Mouse (Mus musculus) right cerebral cortex, postnatal 36 days (tissue): ENCODE results near the gene Rps11.
"Not testable (repeated sequence)": the region's sequence is repeated elsewhere in the genome, so short reads cannot be mapped to it uniquely, and the experiment has no call there.

Experiments
- DNase-seq, 2 experiments: peaks; one replicate each; pipeline ENCODE4 v3.0.0; 2022; ENCODE audit warnings: low spot score in 2 of 2, mixed read lengths in 1 of 2

Rps11 gene

DNA sequence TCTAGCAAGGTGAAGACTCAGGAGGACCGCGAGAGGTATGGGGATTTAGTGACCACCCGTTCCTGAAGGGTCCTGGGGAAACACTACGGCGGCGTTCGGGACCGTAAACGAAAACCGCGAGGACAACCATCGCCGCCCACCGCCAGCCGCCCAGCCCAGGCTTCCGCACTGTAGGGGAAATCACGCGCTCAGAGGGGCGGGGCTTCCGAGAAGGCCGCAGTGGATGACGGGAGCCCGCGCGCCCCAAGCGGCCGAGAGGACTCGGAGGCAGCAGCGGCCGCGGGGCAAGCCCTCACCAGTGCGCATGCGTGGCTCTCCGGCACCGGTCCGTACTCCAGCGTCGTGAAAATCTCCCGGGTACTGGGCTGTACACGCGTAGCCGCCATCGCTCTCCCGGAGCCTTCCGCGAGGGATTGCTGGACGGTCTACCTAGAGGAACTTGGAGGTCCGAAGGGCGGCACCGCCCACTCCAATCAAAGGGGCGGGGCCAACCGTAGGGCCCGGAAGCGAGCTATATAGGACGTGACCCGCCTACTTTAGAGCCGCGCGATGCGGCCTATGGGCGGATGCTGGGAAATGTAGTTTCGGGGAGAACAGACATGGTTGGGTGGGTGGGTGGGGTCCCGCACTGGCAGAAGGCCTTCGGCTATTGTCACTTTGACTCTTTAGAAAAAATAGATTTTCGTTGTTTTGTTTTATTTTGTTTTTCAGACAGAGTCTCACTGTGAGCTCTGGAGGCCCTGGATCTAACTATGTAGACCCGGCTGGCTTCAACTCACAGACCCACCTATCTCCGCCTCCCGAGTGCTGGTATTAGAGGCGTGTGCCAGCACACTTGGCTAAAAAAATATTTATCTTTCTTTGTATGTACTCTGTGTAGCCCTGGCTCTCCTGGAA is 30.1 kb upstream of the Rps11 start, which contains the start of the genes Pih1d1 and Aldh16a1:
TSS of gene Pih1d1 (plus strand) at position 208 of the 897 bp plus-strand sequence.
TSS of gene Aldh16a1 (minus strand) at position 489 of the 897 bp plus-strand sequence.
- peak; percentile 95 to 96 for DNase-seq

DNA sequence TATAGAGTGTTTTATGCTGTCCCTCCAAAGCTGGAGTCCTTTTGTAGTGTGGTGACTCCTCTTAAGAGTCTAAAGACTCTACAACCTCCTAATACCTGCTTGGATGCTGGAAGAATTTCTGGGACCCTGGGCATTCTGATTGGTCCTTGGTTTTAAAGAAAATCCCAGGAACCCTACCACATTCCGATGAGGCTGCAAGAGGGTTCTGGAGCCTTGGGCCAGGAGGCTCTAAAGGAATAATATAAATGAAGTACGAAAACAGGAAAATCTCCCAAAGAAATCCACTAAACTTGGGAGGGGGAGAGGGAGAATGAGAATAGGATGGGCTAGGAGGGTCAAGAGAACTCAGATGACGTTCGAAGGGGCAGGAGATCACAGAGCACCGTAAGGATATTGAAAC is 29.3 kb upstream of the Rps11 start:
- DNase-seq: no peak

DNA sequence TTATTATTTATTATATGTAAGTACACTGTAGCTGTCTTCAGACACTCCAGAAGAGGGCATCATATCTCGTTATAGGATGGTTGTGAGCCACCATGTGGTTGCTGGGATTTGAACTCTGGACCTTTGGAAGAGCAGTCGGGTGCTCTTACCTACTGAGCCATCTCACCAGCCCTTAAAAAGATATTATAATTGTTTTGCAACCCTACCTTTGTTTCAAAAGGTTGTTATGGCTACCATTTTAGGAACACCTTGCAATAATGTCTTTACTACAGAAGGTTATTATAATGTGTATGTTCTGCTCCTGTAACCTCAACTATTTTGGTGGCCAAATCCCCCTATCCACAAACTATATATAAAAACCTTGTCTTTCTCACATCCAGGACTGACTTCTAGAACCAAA is 28.8 kb upstream of the Rps11 start:
- not testable (repeated sequence) for DNase-seq

GRCm38 (mm10) chr7:45151303-45151702 is 27.1 kb upstream of the Rps11 start:
- no peak for DNase-seq

DNA sequence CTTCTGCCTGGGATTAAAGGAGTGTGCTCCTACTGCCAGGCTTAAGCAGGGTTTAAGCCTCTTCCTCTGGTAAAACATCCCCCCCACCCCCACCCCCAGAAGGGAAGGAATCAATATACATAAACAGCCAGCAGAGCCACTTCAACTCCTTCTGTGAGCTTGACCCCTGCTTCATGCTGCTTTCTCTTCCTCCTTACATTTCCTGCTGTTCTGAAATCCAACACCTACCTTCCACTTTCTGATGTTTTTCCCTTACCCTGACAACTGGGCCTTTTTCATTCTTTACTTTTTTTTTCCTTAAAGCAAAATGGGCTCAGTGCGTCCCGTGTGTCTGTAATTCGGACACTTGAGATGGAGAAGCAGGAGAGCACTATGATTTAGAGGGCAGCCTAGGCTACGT is 26.1 kb upstream of the Rps11 start:
- DNase-seq: no peak

DNA sequence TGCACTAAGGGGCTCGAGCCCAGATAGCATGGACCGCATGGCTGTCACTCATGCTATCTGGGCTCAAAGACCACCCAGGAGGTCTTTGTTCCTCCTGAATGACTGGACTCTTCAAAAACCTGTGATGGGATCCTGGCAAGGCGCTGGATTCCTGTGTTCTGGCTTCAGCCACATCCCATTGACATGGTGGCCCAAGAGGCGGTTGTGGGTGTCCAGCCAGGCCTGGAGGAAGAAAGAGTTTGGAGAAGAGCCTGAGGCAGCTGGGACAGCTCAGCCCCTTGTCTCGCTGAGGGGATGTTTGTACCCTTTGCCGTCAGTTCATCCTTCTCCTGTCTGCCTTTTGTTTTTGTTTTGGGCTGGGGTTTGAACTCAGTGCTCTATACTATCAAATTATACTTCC is 25.3 kb upstream of the Rps11 start:
- DNase-seq: no peak

- DNase-seq: no peak
These were observed 24.4 kb upstream of the Rps11 start for GRCm38 (mm10) chr7:45148534-45149098.

GRCm38 (mm10) chr7:45147899-45148298 is 23.7 kb upstream of the Rps11 start:
- no peak for DNase-seq

DNA sequence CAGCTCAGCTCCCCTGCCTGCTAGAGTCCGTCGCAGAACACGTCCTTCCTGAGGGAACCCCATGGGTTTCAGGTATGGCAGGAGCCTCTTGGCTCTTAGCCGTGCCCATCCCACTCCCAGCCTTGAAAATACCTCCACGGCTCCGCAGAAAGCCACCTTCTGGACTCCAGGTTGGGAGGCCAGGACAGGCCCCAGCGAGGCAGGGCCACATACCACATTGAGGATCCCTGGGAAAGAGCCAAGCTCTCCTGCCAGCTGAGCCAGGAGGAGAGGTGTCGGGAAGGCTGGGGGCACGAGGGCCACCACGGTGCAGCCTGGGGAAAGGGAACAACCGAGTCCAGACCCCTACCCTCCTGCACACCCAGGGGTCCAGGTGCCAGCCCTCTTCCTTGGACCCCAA is 23.0 kb upstream of the Rps11 start:
- DNase-seq: no peak

DNA sequence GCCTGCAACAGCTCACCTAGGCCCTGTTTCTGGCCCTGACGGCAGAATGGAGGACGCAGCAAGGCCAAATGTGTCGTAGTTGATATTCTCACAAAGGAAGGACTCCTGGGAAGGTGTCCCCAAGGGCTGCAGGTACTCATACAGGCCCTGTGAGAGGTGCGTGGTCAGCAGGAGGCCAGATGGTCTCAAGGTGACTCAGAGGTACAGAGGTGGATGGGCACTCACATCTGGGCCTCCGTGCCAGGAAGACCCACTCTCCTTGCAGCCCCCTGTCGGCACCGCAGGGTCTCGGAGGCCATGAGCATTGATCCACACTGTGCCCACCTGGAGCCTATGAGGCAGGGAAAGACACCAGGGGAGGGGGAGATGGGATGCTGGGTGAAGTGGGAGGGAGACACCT is 21.2 kb upstream of the Rps11 start:
- no peak for DNase-seq

DNA sequence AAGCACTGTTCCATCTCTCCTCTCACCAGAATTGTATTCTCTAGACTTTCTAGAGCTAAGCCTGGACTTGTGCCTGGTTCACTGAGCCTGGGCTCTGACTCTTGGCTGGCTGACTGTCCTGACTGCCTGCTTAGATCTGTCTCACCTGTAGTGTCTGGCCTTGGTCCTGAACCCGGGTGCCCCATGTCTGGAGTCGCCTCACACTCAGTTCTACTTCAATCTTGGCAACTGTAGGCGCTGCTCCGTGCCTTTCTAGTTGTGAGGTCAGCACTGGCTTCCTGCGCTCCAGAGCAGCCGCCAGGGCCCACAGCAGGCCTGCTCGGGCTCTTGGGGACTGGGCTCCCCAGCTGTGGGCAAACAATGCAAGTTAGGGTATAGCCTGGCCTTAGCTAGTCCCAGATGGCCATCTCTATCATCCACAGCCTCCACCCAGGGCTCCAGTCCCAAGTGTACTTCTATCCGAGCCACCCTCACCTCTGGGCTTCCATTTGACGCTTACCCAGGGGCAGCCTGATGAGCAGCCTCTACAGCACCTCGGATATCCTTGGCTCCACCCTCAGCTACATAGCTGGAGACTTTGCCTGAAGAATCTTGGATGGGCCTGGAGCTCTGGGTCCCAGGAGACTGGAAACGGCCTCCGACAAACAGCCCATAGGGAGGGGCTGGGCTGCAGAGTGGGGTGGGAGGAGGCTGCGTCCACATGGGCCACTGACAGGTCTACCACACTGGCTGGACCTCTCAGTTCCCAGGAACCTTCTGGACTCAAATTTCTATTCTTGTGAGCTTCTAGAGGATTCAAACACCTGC is 20.3 kb upstream of the Rps11 start:
- no peak for DNase-seq

- no peak for DNase-seq
These were observed 17.7 kb upstream of the Rps11 start for GRCm38 (mm10) chr7:45141914-45142313.

DNA sequence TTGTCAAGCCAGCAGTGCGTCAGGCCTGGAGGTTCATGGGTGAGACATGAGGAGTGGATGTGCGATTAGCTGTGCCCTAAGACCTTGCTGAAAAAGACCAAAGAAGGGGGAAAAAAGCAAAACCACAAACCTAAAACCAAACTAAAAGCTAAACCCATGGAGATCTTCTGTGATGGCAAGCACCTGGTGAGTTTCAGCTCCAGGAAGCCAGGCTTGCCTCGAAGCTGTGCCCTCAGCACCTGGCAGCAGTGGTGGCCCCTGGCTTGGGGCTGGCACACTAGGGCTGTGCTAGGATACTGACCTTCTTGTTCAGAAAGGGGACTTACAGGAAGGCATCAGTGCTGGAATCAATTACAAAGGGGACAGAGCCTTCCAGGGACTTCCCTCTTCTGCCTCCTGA is 17.1 kb upstream of the Rps11 start:
- DNase-seq: no peak

DNA sequence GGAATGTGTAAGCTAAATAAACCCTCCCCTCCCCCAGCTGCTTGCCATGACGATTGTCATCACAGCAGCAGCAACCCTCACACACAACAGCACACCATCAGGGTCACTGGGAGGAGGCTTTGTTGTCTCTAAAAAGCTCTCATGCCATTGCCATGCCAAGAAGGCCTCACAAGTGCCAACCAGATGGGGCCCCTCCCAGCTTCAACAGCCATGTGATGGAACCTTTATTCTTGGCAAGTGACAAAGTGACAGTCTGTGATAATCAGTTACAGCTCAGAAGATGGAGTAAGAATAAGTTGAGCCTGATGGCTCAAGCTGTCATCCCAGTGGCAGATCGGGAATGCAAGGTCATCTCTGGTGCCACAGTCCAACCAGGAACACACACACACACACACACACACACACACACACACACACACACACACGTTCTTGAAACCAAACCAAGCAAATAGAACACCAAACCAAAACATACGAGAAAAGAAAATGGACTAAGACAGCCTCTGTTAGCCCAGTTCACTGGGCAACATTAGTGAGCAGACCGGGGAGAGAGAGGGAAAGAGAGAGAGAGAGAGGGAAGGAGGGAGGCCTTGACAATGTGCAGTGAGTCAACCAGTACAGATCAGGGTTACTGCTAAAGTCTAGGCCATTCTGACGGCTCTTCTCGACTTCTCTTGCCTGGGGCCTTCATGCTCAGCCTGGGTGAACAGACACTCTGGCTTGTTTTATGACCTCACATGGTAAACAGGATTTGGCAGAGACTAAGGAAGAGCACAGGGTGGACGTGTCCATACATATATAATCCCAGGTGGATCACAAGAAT is 15.9 kb upstream of the Rps11 start:
- no peak for DNase-seq

GRCm38 (mm10) chr7:45138403-45138802 is 14.2 kb upstream of the Rps11 start:
- DNase-seq: no peak

GRCm38 (mm10) chr7:45137171-45138006 is 13.2 kb upstream of the Rps11 start:
- no peak for DNase-seq

GRCm38 (mm10) chr7:45135993-45136567 is 11.8 kb upstream of the Rps11 start, which contains the start of the genes Gm45713 and Flt3l:
Gene Gm45713 (minus strand): TSS chr7:45136231.
Gene Flt3l (minus strand): TSS chr7:45136432.
- peak; percentile 65 to 76 for DNase-seq

- no peak for DNase-seq
These were observed 11.1 kb upstream of the Rps11 start for GRCm38 (mm10) chr7:45135370-45135769.

DNA sequence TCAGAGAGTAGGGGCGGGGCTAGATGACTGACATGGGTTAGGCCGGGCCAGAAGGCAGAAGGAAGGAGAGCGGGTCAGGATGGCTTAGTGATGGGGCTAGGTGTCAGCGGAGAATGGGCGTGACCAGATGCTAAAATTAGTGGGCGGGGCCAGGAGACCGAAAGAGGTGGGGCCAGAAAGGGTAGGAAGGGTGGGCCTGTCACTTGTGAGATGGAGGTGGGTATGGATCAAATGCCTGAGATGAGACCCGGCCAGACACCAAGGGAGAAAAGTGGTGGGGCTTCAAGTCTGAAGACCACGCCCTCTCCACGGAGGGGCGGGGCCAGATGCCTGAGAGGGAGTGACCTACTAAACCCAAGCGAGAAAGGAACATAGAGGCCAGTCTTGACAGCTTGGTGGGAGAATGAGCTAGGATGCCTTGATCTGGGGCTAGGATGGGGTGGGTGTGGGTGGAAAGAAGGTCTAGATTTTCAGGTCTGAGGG is 10.3 kb upstream of the Rps11 start:
- DNase-seq: no peak
